Mouse (Mus musculus) CH12.LX (cell line): ENCODE results near the gene Comt. TPM values are rescaled to one million over a fixed set of nuclear protein-coding genes. Genes with fewer than 3 reads are reported as not detected.
A peak's percentile ranks its signal among the peaks of the same experiment; 100 is the strongest.

Experiments
- DNase-seq: peaks from one replicate; pipeline ENCODE4 v3.0.0-alpha.2; 2013; ENCODE audit errors: extremely low read depth
- H3K27ac ChIP-seq: 2 replicates; pipeline ENCODE4 v1.5.1; 2012; ENCODE audit warnings: low read depth, mild to moderate bottlenecking, control low read depth, moderate library complexity; ENCODE audit not compliant: insufficient read depth
- H3K27me3 ChIP-seq: replicated peaks from 2 replicates; pipeline ENCODE3; 2012; ENCODE audit warnings: inconsistent platforms
- H3K36me3 ChIP-seq, 2 experiments: replicated peaks in 1 of 2; 2 replicates each; pipeline versions ENCODE3 to v1.6.1; 2012; ENCODE audit warnings: inconsistent platforms in 1 of 2, low read length in 1 of 2, mild to moderate bottlenecking in 1 of 2, mixed read lengths in 1 of 2, moderate library complexity in 1 of 2; ENCODE audit not compliant: control insufficient read depth in 1 of 2, insufficient read depth in 1 of 2
- H3K4me1 ChIP-seq, 2 experiments: 2 replicates each; pipeline ENCODE4 v1.6.1; 2012; ENCODE audit warnings: inconsistent platforms in 1 of 2, moderate library complexity in 1 of 2; ENCODE audit not compliant: insufficient read depth in 2 of 2, control insufficient read depth in 1 of 2
- H3K4me2 ChIP-seq: 2 replicates; pipeline ENCODE4 v1.6.1; 2012; ENCODE audit warnings: low read depth, mild to moderate bottlenecking, control low read depth; ENCODE audit not compliant: poor library complexity, insufficient read depth, severe bottlenecking
- H3K4me3 ChIP-seq, 3 experiments: fragments of 150-350 bp in 1 of 3; sonication (generic) in 1 of 3; replicated peaks in 1 of 3; 2 replicates each; pipeline versions ENCODE3 to v1.5.1; 2011 to 2012; ENCODE audit warnings: low read depth in 2 of 3, low read length in 2 of 3, mild to moderate bottlenecking in 2 of 3, moderate library complexity in 2 of 3, control low read depth in 1 of 3, improper control_type of control experiment in 1 of 3, inconsistent platforms in 1 of 3, mixed read lengths in 1 of 3; ENCODE audit not compliant: poor library complexity in 1 of 3
- H3K79me2 ChIP-seq: replicated peaks from 2 replicates; pipeline ENCODE4 v1.6.1; 2012; ENCODE audit warnings: mild to moderate bottlenecking, moderate library complexity; ENCODE audit not compliant: control insufficient read depth, poor library complexity, insufficient read depth, severe bottlenecking; ENCODE audit errors: extremely low read depth
- H3K9ac ChIP-seq: 2 replicates; pipeline ENCODE4 v1.6.1; 2012; ENCODE audit warnings: low read depth, mild to moderate bottlenecking, control low read depth, moderate library complexity; ENCODE audit not compliant: insufficient read depth
- H3K9me3 ChIP-seq: replicated peaks from 2 replicates; pipeline ENCODE3; 2012; ENCODE audit warnings: low read length, inconsistent platforms, mixed read lengths
- BHLHE40 ChIP-seq: IDR thresholded peaks from 2 replicates; pipeline ENCODE4 v1.6.1; 2011; ENCODE audit warnings: mild to moderate bottlenecking, low read depth, low read length, improper control_type of control experiment
- CHD1 ChIP-seq: IDR thresholded peaks from 2 replicates; pipeline ENCODE4 v1.6.1; 2012; ENCODE audit warnings: low read depth, low read length, improper control_type of control experiment, inconsistent platforms
- CHD2 ChIP-seq: IDR thresholded peaks from 2 replicates; pipeline ENCODE4 v1.6.1; 2011; ENCODE audit warnings: low read length, improper control_type of control experiment
- E2F4 ChIP-seq: IDR thresholded peaks from 2 replicates; pipeline ENCODE4 v1.6.1; 2011; ENCODE audit warnings: low read depth, low read length, improper control_type of control experiment; ENCODE audit not compliant: insufficient replicate concordance
- EP300 ChIP-seq: IDR thresholded peaks from 2 replicates; pipeline ENCODE4 v1.6.1; 2011; ENCODE audit warnings: low read length, improper control_type of control experiment
- ETS1 ChIP-seq: conservative IDR thresholded peaks from 2 replicates; pipeline ENCODE4 v1.6.1; 2012; ENCODE audit warnings: low read depth, mild to moderate bottlenecking, inconsistent platforms, low read length, improper control_type of control experiment, moderate library complexity
- GABPA ChIP-seq: IDR thresholded peaks from 2 replicates; pipeline ENCODE4 v1.6.1; 2012; ENCODE audit warnings: low read depth, low read length, improper control_type of control experiment, inconsistent platforms; ENCODE audit not compliant: insufficient replicate concordance
- IRF4 ChIP-seq: IDR thresholded peaks from 2 replicates; pipeline ENCODE4 v1.6.1; 2014; ENCODE audit warnings: low read depth, mild to moderate bottlenecking, inconsistent platforms, low read length, improper control_type of control experiment
- MAFK ChIP-seq: IDR thresholded peaks from 2 replicates; pipeline ENCODE4 v1.6.1; 2011; ENCODE audit warnings: low read length, improper control_type of control experiment; ENCODE audit not compliant: insufficient replicate concordance
- MAZ ChIP-seq: IDR thresholded peaks from 2 replicates; pipeline ENCODE4 v1.6.1; 2012; ENCODE audit warnings: low read depth, mild to moderate bottlenecking, inconsistent platforms, low read length, improper control_type of control experiment, moderate library complexity
- MEF2A ChIP-seq: IDR thresholded peaks from 2 replicates; pipeline ENCODE4 v1.6.1; 2014; ENCODE audit warnings: low read depth, mild to moderate bottlenecking, inconsistent platforms, low read length, improper control_type of control experiment, borderline replicate concordance
- MYC ChIP-seq: IDR thresholded peaks from 2 replicates; pipeline ENCODE4 v1.6.1; 2011; ENCODE audit warnings: low read depth, mild to moderate bottlenecking, improper control_type of control experiment, low read length
- NRF1 ChIP-seq: IDR thresholded peaks from 2 replicates; pipeline ENCODE4 v1.6.1; 2014; ENCODE audit warnings: low read depth, mild to moderate bottlenecking, inconsistent platforms, low read length, improper control_type of control experiment, moderate library complexity
- PAX5 ChIP-seq: IDR thresholded peaks from 2 replicates; pipeline ENCODE4 v1.6.1; 2012; ENCODE audit warnings: low read length, inconsistent platforms, mixed read lengths
- POLR2A ChIP-seq: IDR thresholded peaks from 2 replicates; pipeline ENCODE4 v1.6.1; 2011; ENCODE audit warnings: low read depth, mild to moderate bottlenecking, improper control_type of control experiment, low read length
- POLR2AphosphoS2 ChIP-seq: IDR thresholded peaks from 2 replicates; pipeline ENCODE4 v1.6.1; 2011; ENCODE audit warnings: low read depth, low read length, improper control_type of control experiment
- RAD21 ChIP-seq: IDR thresholded peaks from 2 replicates; pipeline ENCODE4 v1.6.1; 2011; ENCODE audit warnings: low read depth, mild to moderate bottlenecking, low read length, improper control_type of control experiment, moderate library complexity
- SMC3 ChIP-seq: IDR thresholded peaks from 2 replicates; pipeline ENCODE4 v1.6.1; 2011; ENCODE audit warnings: low read depth, low read length, improper control_type of control experiment
- TBP ChIP-seq: conservative IDR thresholded peaks from 2 replicates; pipeline ENCODE4 v1.6.1; 2011; ENCODE audit warnings: low read depth, low read length, improper control_type of control experiment
- UBTF ChIP-seq: IDR thresholded peaks from 2 replicates; pipeline ENCODE4 v1.6.1; 2012; ENCODE audit warnings: low read depth, mild to moderate bottlenecking, inconsistent platforms, low read length, improper control_type of control experiment, moderate library complexity
- USF1 ChIP-seq: IDR thresholded peaks from 2 replicates; pipeline ENCODE4 v1.6.1; 2014; ENCODE audit warnings: low read depth, mild to moderate bottlenecking, inconsistent platforms, low read length, improper control_type of control experiment
- ZKSCAN1 ChIP-seq: IDR thresholded peaks from 2 replicates; pipeline ENCODE4 v1.6.1; 2012; ENCODE audit warnings: low read depth, inconsistent platforms, low read length, improper control_type of control experiment, borderline replicate concordance
- ZMIZ1 ChIP-seq: IDR thresholded peaks from 2 replicates; pipeline ENCODE4 v1.6.1; 2012; ENCODE audit warnings: low read depth, mild to moderate bottlenecking, inconsistent platforms, low read length, improper control_type of control experiment
- dilution Hi-C: fragments of 300-500 bp; cut with MboI; formaldehyde crosslinking; loops from 2 replicates; pipeline ENCODE4 v1.14.3; 2020; ENCODE audit warnings: low sequenced_read_pairs; ENCODE audit not compliant: extremely low pct_unique_long_range_greater_than_20kb, extremely low pct_ligation_motif_present
- in situ Hi-C: fragments of 300-500 bp; cut with MboI; formaldehyde crosslinking; loops from 3 replicates; pipeline ENCODE4 v1.14.3; 2019; ENCODE audit warnings: low sequenced_read_pairs, low pct_ligation_motif_present, low pct_unique_long_range_greater_than_20kb, mixed read lengths
- polyA plus RNA-seq: library from polyadenylated mRNA; unstranded; fragments of >175 nt; gene quantifications from 2 replicates; pipeline ENCODE4 v1.2.1, GENCODE M21; 2012; ENCODE audit warnings: low read depth; ENCODE audit not compliant: insufficient read length
- total RNA-seq, 2 experiments: library from RNA; depleted of rRNA; stranded (reverse); fragments of 300-350 nt in 1 of 2; fragments of >200 nt in 1 of 2; gene quantifications; 2 replicates each; pipeline ENCODE4 v1.2.3; 2012 to 2014

Comt gene
- total and polyA plus RNA-seq, 3 experiments = 74.0 to 91.6 (median 84.8) TPM

DNA sequence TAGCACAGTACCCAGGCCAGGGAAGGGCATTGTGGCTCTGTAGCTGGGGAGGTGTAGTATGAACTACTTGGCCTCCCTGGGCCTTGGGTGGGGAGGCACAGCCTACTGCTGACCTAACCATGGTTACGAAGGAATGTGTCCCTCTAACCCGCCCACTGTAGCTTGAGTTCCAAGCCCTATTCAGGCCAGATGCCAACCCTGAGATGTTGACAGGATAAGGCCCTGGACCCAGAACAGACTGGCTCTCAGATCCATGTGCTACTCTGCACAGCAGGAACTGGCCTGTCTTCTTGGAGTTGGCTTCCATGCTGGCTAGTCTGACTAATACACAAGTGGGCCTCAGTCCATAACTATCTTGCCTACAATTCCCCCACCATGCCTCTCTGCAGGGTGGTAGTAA, 30.5 kb downstream of the Comt start:
- Histone ChIP-seq H3K4me2 (no peak overlapping the region), H3K4me1 (peaks cover 18 to 42% of the 10 kb centered on the region in 2 experiments), H3K27ac (no peak overlapping the region), H3K79me2 (no peaks in the 10 kb centered on the region), H3K4me3 (no peak overlapping the region), H3K36me3 (peaks cover 0 to 14% of the 10 kb centered on the region in 2 experiments), H3K9ac (no peak overlapping the region), H3K9me3 (no peaks in the 10 kb centered on the region), H3K27me3 (peaks cover 6% of the 10 kb centered on the region)
- in situ Hi-C loops = no loop called here
- TF ChIP-seq MEF2A = no peak
- no peak for TF ChIP-seq EP300
- no peak for TF ChIP-seq CHD1
- TF ChIP-seq CHD2 = no peak
- no peak for TF ChIP-seq E2F4
- TF ChIP-seq USF1 = no peak
- dilution Hi-C loops = no loop called here
- DNase-seq = no peak

DNA sequence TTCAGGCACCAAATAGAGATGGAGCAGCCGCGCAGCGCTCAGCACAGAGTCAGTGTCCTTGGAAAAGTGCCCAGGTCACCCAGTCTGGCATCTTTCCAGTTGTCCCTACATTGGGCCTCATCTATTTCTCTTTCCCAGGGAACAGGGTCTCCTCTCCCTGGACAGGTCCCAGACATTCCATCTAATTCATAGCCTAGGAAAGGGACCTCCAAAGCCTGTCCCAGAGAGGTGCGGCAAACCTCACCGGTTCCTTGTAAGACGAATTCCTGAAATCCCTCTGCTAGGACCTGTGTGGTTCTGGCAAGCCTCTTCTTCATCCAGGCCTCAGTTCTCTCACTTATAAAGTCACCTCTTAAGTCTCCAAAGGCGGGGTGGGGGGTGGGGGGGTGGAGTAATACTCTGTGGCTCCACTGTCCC, 31.0 kb downstream of the Comt start:
- DNase-seq = no peak
- H3K4me3 ChIP-seq = no peak overlapping the region
- H3K9ac ChIP-seq = no peak overlapping the region
- H3K9me3 ChIP-seq = no peaks in the 10 kb centered on the region
- peaks cover 11% of the 10 kb centered on the region for H3K27me3 ChIP-seq
- H3K4me1 ChIP-seq = peaks cover 18 to 42% of the 10 kb centered on the region in 2 experiments
- TF ChIP-seq EP300 (no peak), PAX5 (no peak), POLR2AphosphoS2 (no peak), CHD2 (no peak), CHD1 (no peak), BHLHE40 (no peak), TBP (no peak), UBTF (no peak), RAD21 (no peak)
- dilution Hi-C loops = no loop called here
- peaks cover 0 to 14% of the 10 kb centered on the region in 2 experiments for H3K36me3 ChIP-seq
- in situ Hi-C loops = no loop called here
- no peak overlapping the region for H3K4me2 ChIP-seq
- no peak overlapping the region for H3K27ac ChIP-seq
- H3K79me2 ChIP-seq = no peaks in the 10 kb centered on the region

DNA sequence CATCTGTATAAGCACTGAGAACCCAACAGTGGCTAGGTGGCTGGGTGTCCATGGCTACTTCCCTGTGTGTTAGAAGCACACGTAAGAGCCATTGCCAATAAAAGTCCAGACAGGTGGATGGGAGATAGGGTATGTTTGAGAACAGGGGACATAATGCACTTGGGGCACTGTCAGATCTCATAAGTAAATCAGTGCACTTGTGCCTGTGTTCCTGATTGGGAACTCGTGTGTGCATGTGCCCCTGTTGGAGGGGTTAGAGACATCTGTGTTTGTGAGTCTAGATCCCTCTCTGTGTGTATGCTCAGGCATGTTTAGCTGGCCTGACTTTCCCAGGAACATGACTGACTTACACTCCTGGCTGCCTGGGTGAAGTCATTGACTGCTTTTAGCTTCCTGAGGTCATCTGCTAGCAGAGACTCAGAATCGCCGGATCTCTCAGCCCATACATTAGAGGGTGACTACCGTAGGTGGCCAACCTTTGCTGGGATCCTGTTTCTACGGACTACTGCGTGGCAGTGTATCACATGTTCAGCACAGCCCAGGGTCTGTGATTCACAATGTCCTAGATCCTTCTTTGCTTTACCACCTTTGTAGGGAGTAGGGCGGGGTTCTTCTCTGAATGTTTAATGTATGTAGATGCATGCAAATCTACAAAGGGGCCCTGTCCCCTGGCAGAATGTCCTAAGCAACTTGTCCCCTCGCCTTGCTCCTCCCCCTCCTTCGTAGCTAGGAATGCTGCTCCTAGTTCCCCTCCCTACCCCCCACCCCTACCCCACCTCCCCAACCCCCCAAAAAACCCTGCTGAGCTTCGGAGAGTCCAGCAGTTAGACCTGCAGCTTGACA, 31.7 kb downstream of the Comt start:
- dilution Hi-C loops (no loop called here), in situ Hi-C loops (no loop called here)
- no peak overlapping the region for H3K9ac ChIP-seq
- no peaks in the 10 kb centered on the region for H3K79me2 ChIP-seq
- no peak overlapping the region for H3K4me2 ChIP-seq
- H3K27ac ChIP-seq = no peak overlapping the region
- no peaks in the 10 kb centered on the region for H3K9me3 ChIP-seq
- H3K4me1 ChIP-seq = peaks cover 18 to 42% of the 10 kb centered on the region in 2 experiments
- H3K27me3 ChIP-seq = peaks cover 15% of the 10 kb centered on the region
- H3K4me3 ChIP-seq = no peak overlapping the region
- peak; percentile 51 for DNase-seq
- H3K36me3 ChIP-seq = peaks cover 0 to 14% of the 10 kb centered on the region in 2 experiments
- TF ChIP-seq MAZ = no peak
- TF ChIP-seq CHD2 = no peak
- TF ChIP-seq GABPA = no peak
- TF ChIP-seq USF1 = no peak
- TF ChIP-seq ETS1 = peak; percentile 48; the same call in 1 of the 2 replicates
- no peak for TF ChIP-seq RAD21
- TF ChIP-seq POLR2AphosphoS2 = no peak
- peak; percentile 96 for TF ChIP-seq MEF2A
- TF ChIP-seq ZKSCAN1 = no peak
- no peak for TF ChIP-seq MAFK
- no peak for TF ChIP-seq MYC
- TF ChIP-seq ZMIZ1 = peak; percentile 97
- TF ChIP-seq POLR2A = peak; percentile 70
- peak; percentile 11; the same call in 1 of the 2 replicates for TF ChIP-seq IRF4
- no peak for TF ChIP-seq NRF1
- TF ChIP-seq SMC3 = no peak
